Mouse (Mus musculus): ENCODE measurements around the gene Cdkn2aipnl.
A peak's percentile ranks its signal among the peaks of the same experiment; 100 is the strongest.

Gene Cdkn2aipnl

GRCm38 (mm10) chr11:51967443-51968401 lies at the start of gene Cdkn2aipnl:
Gene Cdkn2aipnl (plus strand): TSS chr11:51967661.
- DNase-seq: peak; percentile 96

GRCm38 (mm10) chr11:51917951-51918350 lies 49.5 kb upstream of the Cdkn2aipnl start:
- DNase-seq: no peak

- no peak for DNase-seq
These were observed 48.9 kb upstream of the Cdkn2aipnl start for GRCm38 (mm10) chr11:51918576-51918975.

GRCm38 (mm10) chr11:51921355-51922125 lies 45.9 kb upstream of the Cdkn2aipnl start:
- no peak for DNase-seq

GRCm38 (mm10) chr11:51922421-51922841 lies 45.0 kb upstream of the Cdkn2aipnl start:
- no peak for DNase-seq

GRCm38 (mm10) chr11:51925595-51925994 lies 41.9 kb upstream of the Cdkn2aipnl start:
- no peak for DNase-seq

- DNase-seq: no peak
These were observed 41.1 kb upstream of the Cdkn2aipnl start for GRCm38 (mm10) chr11:51926385-51926784.

- no peak for DNase-seq
These were observed 40.4 kb upstream of the Cdkn2aipnl start for GRCm38 (mm10) chr11:51927106-51927505.

- DNase-seq: no peak
These were observed 36.3 kb upstream of the Cdkn2aipnl start for GRCm38 (mm10) chr11:51931138-51931537.

- DNase-seq: no peak
These were observed 35.7 kb upstream of the Cdkn2aipnl start for GRCm38 (mm10) chr11:51931790-51932189.

GRCm38 (mm10) chr11:51934230-51934629 lies 33.2 kb upstream of the Cdkn2aipnl start:
- DNase-seq: no peak

GRCm38 (mm10) chr11:51935636-51936434 lies 31.6 kb upstream of the Cdkn2aipnl start:
- DNase-seq: no peak

- no peak for DNase-seq
These were observed 30.1 kb upstream of the Cdkn2aipnl start for GRCm38 (mm10) chr11:51937361-51937781.

GRCm38 (mm10) chr11:51938817-51939589 lies 28.5 kb upstream of the Cdkn2aipnl start:
- no peak for DNase-seq

GRCm38 (mm10) chr11:51939590-51939955 lies 27.9 kb upstream of the Cdkn2aipnl start:
- DNase-seq: no peak

- DNase-seq: peak; percentile 10
These were observed 26.9 kb upstream of the Cdkn2aipnl start for GRCm38 (mm10) chr11:51940511-51940955.

GRCm38 (mm10) chr11:51942602-51943499 lies 24.6 kb upstream of the Cdkn2aipnl start:
- peak; percentile 24 for DNase-seq

GRCm38 (mm10) chr11:51943500-51943841 lies 24.0 kb upstream of the Cdkn2aipnl start:
- no peak for DNase-seq

- DNase-seq: no peak
These were observed 23.2 kb upstream of the Cdkn2aipnl start for GRCm38 (mm10) chr11:51944239-51944638.

- peak; percentile 77 for DNase-seq
These were observed 21.9 kb upstream of the Cdkn2aipnl start for GRCm38 (mm10) chr11:51945548-51945947.

- DNase-seq: peak; percentile 48
These were observed 21.3 kb upstream of the Cdkn2aipnl start for GRCm38 (mm10) chr11:51946144-51946543.

Data from right cerebral cortex, adult 18-20 months (tissue).